Mouse (Mus musculus) cortical plate, adult 2 months (tissue): ENCODE measurements around the gene Mfsd6.

Source experiments
- CTCF ChIP-seq: fragments of 200-500 bp; IDR thresholded peaks from 2 replicates; pipeline ENCODE4 v1.5.1; 2011; ENCODE audit warnings: mild to moderate bottlenecking, control low read depth, low read length; ENCODE audit not compliant: insufficient read depth; ENCODE audit errors: extremely low read depth
- POLR2A ChIP-seq: fragments of 200-500 bp; IDR thresholded peaks from 2 replicates; pipeline ENCODE4 v1.6.1; 2011; ENCODE audit warnings: mild to moderate bottlenecking, low read length, control low read depth; ENCODE audit not compliant: insufficient read depth; ENCODE audit errors: extremely low read depth

DNA sequence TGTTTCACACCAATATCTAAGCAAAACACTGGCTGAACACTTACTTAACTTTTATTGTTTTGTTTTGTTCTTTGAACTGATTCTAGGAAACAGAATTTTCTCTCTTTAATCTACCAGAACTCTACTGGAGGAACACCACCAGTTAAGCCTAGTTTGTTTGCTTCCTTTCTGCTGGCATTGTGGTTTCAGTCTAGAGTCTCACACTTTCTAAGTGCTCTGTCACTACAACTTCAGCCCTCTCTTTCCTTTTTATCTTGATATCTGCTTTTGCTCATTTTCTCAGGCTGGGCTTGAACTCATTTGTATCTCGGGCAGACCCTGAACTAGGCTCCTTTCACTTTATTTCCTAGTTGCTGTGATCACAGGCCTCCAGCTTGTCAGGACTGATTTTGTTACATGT lies 119.6 kb downstream of the Mfsd6 start:
- TF ChIP-seq POLR2A (no peak), CTCF (no peak)
